Mouse (Mus musculus) stomach, postnatal 0 days (tissue): ENCODE measurements around the gene Alox12.

Experiments
- CTCF ChIP-seq: IDR thresholded peaks from 2 replicates; pipeline ENCODE4 v1.5.1; 2016; ENCODE audit warnings: antibody characterized with exemption, low read depth, mild to moderate bottlenecking, moderate library complexity
- EP300 ChIP-seq: optimal IDR thresholded peaks from 2 replicates; pipeline ENCODE3; 2016; ENCODE audit warnings: antibody characterized with exemption

- TF ChIP-seq CTCF (no peak), EP300 (peak; percentile 34)
Observed at GRCm38 (mm10) chr11:70265819-70266218, 10.7 kb upstream of the Alox12 start.
